Mouse (Mus musculus) naive thymus-derived CD4-positive, alpha-beta T cell, adult 2 months (primary cell): ENCODE measurements at regions not wholly inside any gene's neighbourhood (a gene's known extent, or its start where the extent isn't known, plus 50 kb on each side); places are given as distances from the start of the nearest gene placed in this dataset.
"Not testable (repeated sequence)": the region's sequence is repeated elsewhere in the genome, so short reads cannot be mapped to it uniquely, and the experiment has no call there.

Source experiments
- DNase-seq: peaks from one replicate; pipeline ENCODE4 v3.0.0-alpha.2; 2011; ENCODE audit warnings: low read depth

GRCm38 (mm10) chr10:51397016-51397415 is 83.4 kb upstream of the Gm49339 start:
- DNase-seq, result not testable (repeated sequence)

DNA sequence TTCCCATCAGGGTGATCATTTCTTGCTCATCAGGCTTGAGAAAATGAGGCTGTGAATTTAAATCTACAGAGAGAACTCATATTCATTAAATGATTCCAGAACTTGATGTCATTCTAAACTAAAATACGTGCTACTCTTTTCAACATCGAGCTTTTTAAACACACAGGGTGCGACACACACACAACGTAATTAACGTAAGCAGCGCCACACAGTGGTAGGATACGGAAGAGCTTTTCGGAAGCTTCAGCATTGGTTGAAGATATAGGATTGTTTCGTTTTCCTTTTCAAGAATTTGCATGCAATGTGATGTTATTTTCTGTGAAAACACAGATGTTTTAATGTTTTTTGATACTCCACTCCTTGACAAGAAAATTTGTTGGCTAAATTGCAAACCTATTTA is 75.3 kb upstream of the Gm49339 start:
- peak; percentile 35 for DNase-seq

DNA sequence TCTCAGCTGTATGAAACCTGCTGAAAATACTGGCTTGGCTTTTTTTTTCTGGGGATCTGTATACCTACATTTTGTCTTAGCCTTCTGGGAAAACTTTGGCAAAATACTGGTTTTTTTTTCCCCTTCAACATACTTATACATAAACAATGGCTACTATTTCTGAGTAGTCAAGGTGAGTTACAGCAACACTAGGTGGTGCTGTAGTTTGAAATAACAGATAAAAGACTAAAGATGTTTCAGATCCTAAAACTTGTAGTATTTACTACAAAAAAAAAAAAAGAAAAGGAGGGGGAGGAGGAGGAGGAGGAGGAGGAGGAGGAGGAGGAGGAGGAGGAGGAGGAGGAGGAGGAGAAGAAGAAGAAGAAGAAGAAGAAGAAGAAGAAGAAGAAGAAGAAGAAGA is 67.6 kb upstream of the Gm49339 start:
- DNase-seq, result no peak

DNA sequence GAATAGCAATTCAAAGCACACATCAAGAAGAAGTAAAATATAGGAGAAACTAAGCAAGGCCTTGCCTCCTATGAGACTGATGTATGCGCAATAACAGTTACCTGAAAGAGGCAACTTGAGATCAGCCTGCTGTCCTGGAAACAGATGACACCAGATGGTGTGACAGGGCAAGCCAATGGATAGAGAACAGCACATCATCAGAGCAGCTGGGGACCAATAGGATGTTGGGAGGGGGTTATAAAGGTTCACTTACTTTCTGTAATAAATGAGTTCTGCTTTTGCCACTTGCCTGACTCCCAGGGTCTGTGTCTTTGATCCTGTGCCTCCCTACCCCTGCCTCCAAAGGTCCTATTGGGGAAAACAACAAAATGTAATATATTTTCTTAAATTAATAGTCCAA is 65.9 kb upstream of the Gm49339 start:
- peak; percentile 2 for DNase-seq

DNA sequence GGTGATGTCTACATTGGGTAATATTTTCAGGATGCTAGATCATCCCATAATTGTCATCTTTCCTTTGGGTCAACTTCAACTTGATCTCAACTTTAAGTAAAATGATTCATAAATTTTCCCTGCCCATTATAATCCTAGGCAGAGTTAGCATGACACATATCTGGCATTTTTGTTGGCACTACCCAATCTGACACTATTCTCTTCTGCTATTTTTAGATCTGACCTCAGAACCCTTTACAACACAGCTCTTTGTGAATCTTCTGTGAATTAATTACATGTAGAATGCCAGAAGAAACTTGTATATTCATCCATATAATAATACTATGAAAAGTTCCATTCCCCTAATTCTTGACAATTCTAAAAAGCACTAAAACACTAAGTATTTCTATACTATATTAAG is 63.7 kb upstream of the Gm49339 start:
- DNase-seq, result no peak

GRCm38 (mm10) chr10:51417221-51417911 is 63.0 kb upstream of the Gm49339 start:
- DNase-seq, result no peak

- no peak for DNase-seq
These were observed 61.9 kb upstream of the Gm49339 start for GRCm38 (mm10) chr10:51418550-51418949.

DNA sequence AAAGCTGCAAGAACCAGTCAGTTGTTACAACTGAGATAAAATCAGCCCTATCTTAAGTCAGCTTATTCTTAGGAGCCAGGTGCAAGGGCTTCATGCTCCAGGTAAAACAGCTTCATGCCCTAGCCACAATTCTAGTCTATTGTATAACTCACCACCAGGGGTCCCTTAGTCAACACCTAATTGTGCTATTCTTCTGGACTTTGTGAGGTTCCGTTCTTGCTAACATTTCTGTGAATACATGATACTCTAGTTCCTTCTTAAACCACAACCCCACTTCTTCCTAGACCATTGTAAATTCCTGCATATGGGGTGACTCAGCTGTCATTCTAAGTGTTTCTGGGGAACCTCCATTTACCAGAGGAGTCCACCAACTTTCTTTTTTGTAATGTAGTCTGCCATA is 57.9 kb upstream of the Gm49339 start:
- DNase-seq, result no peak
